25 mouse cellular contexts compared by ENCODE assay signal in genomic region chr19:40506965-40507364, GRCm38 (mm10).
"Had no signal": no experiment of that assay in that cellular context is flagged by ENCODE, and none has a peak within 500 bp of the region (broad histone marks: within the 10 kb centered on the region; RNA-seq: fewer than 3 reads in every experiment).

No protein-coding gene starts in this region.

- H3K9me3 ChIP-seq: heart, embryonic 13.5 days; heart, embryonic 15.5 days; hindbrain, embryonic 13.5 days; hindbrain, embryonic 15.5 days; kidney, embryonic 15.5 days; limb, embryonic 10.5 days; liver, embryonic 13.5 days had no signal

- H3K27me3 ChIP-seq: heart, embryonic 13.5 days; heart, embryonic 15.5 days; hindbrain, embryonic 13.5 days; hindbrain, embryonic 15.5 days; kidney, embryonic 15.5 days; limb, embryonic 12.5 days; liver, embryonic 13.5 days had no signal

- H3K27ac ChIP-seq: heart, embryonic 15.5 days; hindbrain, embryonic 13.5 days; hindbrain, embryonic 15.5 days; hindbrain, postnatal 0 days; kidney, embryonic 15.5 days; kidney, postnatal 0 days; left cerebral cortex, adult 2 months; limb, embryonic 10.5 days; limb, embryonic 12.5 days; liver, embryonic 13.5 days had no signal

- H3K4me2 ChIP-seq: heart, embryonic 11.5 days; heart, embryonic 13.5 days; heart, embryonic 15.5 days; hindbrain, embryonic 13.5 days; hindbrain, embryonic 15.5 days; kidney, embryonic 15.5 days; limb, embryonic 12.5 days; liver, embryonic 13.5 days had no signal

- H3K9ac ChIP-seq: heart, embryonic 13.5 days; heart, embryonic 15.5 days; hindbrain, embryonic 13.5 days; hindbrain, embryonic 15.5 days; kidney, embryonic 15.5 days; limb, embryonic 12.5 days; liver, embryonic 13.5 days had no signal

- DNase-seq: gastrocnemius, postnatal 14 days; gastrocnemius, postnatal 36 days; heart, adult 11 months; heart, adult 2 months; heart, postnatal 14 days; heart, postnatal 36 days; kidney, adult 11 months; kidney, adult 2 months; kidney, adult 9 months; kidney, postnatal 14 days; kidney, postnatal 36 days; layer of hippocampus, adult 9-11 months; liver, embryonic 13.5 days had no signal

- H3K36me3 ChIP-seq: heart, embryonic 15.5 days; hindbrain, embryonic 15.5 days; kidney, embryonic 15.5 days; limb, embryonic 10.5 days; limb, embryonic 12.5 days had no signal

- ATAC-seq: hindbrain, postnatal 0 days; intestine, embryonic 16.5 days had no signal

- H3K4me3 ChIP-seq: heart, adult 2 months; heart, embryonic 13.5 days; heart, embryonic 15.5 days; hindbrain, embryonic 13.5 days; hindbrain, embryonic 15.5 days; kidney, embryonic 15.5 days; left cerebral cortex, adult 2 months; limb, embryonic 10.5 days; limb, embryonic 12.5 days; liver, embryonic 13.5 days had no signal
